Mouse (Mus musculus) testis, adult 2 months (tissue): ENCODE results near the gene Slc38a1. TPM values are rescaled to one million over a fixed set of nuclear protein-coding genes. Genes with fewer than 3 reads are reported as not detected.

ENCODE experiments used
- H3K27ac ChIP-seq: fragments of 200-500 bp; 2 replicates; pipeline ENCODE4 v1.5.1; 2012; ENCODE audit warnings: low read depth, low read length; ENCODE audit not compliant: control insufficient read depth, insufficient read depth
- H3K27me3 ChIP-seq: fragments of 200-500 bp; 2 replicates; pipeline ENCODE4 v1.6.1; 2012; ENCODE audit warnings: mild to moderate bottlenecking, low read length, moderate library complexity; ENCODE audit not compliant: control insufficient read depth, insufficient read depth
- H3K36me3 ChIP-seq: fragments of 200-500 bp; 2 replicates; pipeline ENCODE4 v1.6.1; 2012; ENCODE audit warnings: mild to moderate bottlenecking, low read length; ENCODE audit not compliant: control insufficient read depth, insufficient read depth
- H3K4me1 ChIP-seq: fragments of 200-500 bp; 2 replicates; pipeline ENCODE4 v1.6.1; 2012; ENCODE audit warnings: low read length; ENCODE audit not compliant: control insufficient read depth, insufficient read depth
- H3K4me3 ChIP-seq: fragments of 200-500 bp; 2 replicates; pipeline ENCODE4 v1.5.1; 2012; ENCODE audit warnings: low read depth, mild to moderate bottlenecking, low read length, moderate library complexity, mixed read lengths; ENCODE audit not compliant: control insufficient read depth
- CTCF ChIP-seq: fragments of 200-500 bp; IDR thresholded peaks from 2 replicates; pipeline ENCODE4 v1.5.1; 2012; ENCODE audit warnings: low read depth, mild to moderate bottlenecking, inconsistent platforms, low read length, moderate library complexity; ENCODE audit not compliant: control insufficient read depth, insufficient read depth, insufficient replicate concordance
- POLR2A ChIP-seq: fragments of 200-500 bp; IDR thresholded peaks from 2 replicates; pipeline ENCODE4 v1.6.1; 2012; ENCODE audit warnings: low read depth, mild to moderate bottlenecking, inconsistent platforms, low read length, moderate library complexity; ENCODE audit not compliant: control insufficient read depth
- polyA plus RNA-seq: library from polyadenylated mRNA; depleted of rRNA; stranded (reverse); fragments of >200 nt; gene quantifications from 2 replicates; pipeline ENCODE4 v1.2.3, GENCODE M21; 2012

Gene Slc38a1
- polyA plus RNA-seq, 1 experiment, result 2.1 TPM

- Histone ChIP-seq H3K27me3 (no peaks in the 10 kb centered on the region), H3K27ac (no peak overlapping the region), H3K4me3 (no peak overlapping the region), H3K4me1 (peaks cover 7% of the 10 kb centered on the region), H3K36me3 (no peaks in the 10 kb centered on the region)
- TF ChIP-seq CTCF, result no peak
- TF ChIP-seq POLR2A, result no peak
Measured at GRCm38 (mm10) chr15:96687366-96687765, 44.7 kb upstream of the Slc38a1 start.

- no peak overlapping the region for H3K4me3 ChIP-seq
- H3K36me3 ChIP-seq, result no peaks in the 10 kb centered on the region
- TF ChIP-seq CTCF (no peak), POLR2A (no peak)
- no peaks in the 10 kb centered on the region for H3K27me3 ChIP-seq
- H3K27ac ChIP-seq, result no peak overlapping the region
- peaks cover 7% of the 10 kb centered on the region for H3K4me1 ChIP-seq
Measured at GRCm38 (mm10) chr15:96686201-96687159, 43.8 kb upstream of the Slc38a1 start.

- Histone ChIP-seq H3K4me1 (peaks cover 7% of the 10 kb centered on the region), H3K4me3 (no peak overlapping the region), H3K27me3 (no peaks in the 10 kb centered on the region), H3K27ac (no peak overlapping the region), H3K36me3 (no peaks in the 10 kb centered on the region)
- TF ChIP-seq CTCF, result no peak
- no peak for TF ChIP-seq POLR2A
Measured at GRCm38 (mm10) chr15:96685273-96685672, 42.6 kb upstream of the Slc38a1 start.

- TF ChIP-seq POLR2A, result no peak
- TF ChIP-seq CTCF, result no peak
- no peaks in the 10 kb centered on the region for H3K27me3 ChIP-seq
- peaks cover 7% of the 10 kb centered on the region for H3K4me1 ChIP-seq
- H3K4me3 ChIP-seq, result no peak overlapping the region
- peak overlapping the region; percentile 49; the same call in 1 of the 2 replicates for H3K27ac ChIP-seq
- H3K36me3 ChIP-seq, result no peaks in the 10 kb centered on the region
Measured at GRCm38 (mm10) chr15:96684132-96684830, 41.6 kb upstream of the Slc38a1 start.

GRCm38 (mm10) chr15:96678871-96679773 is 36.4 kb upstream of the Slc38a1 start:
- Histone ChIP-seq H3K4me3 (no peak overlapping the region), H3K36me3 (no peaks in the 10 kb centered on the region), H3K27me3 (no peaks in the 10 kb centered on the region), H3K4me1 (peaks cover 2% of the 10 kb centered on the region), H3K27ac (no peak overlapping the region)
- TF ChIP-seq CTCF (no peak), POLR2A (no peak)

- Histone ChIP-seq H3K4me1 (no peaks in the 10 kb centered on the region), H3K27me3 (no peaks in the 10 kb centered on the region), H3K27ac (no peak overlapping the region), H3K4me3 (no peak overlapping the region), H3K36me3 (no peaks in the 10 kb centered on the region)
- TF ChIP-seq CTCF, result no peak
- TF ChIP-seq POLR2A, result no peak
Measured at GRCm38 (mm10) chr15:96676518-96676917, 33.8 kb upstream of the Slc38a1 start.
